In the genomic region with DNA sequence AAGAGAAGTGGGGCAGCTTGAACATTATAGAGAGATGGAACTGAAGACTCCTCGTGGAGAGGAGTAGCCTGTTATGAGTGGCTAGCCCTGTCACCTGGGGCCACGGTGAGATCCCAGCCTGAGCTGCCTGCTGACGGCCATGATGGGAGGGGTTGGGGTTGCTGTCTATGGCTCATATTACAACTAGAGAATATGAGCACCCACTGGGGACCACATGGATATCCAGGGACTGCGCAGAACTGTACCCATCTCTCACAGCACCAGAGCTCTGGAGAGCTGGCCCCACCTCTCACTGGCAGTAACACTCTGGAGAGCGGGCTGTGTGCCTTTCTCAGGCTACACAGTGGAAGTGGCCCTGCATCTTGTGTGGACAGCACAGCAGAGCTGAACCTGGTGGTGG, we compare ENCODE assay signal across 24 mouse cellular contexts.
"Had no signal": no experiment of that assay in that cellular context is flagged by ENCODE, and none has a peak within 500 bp of the region (broad histone marks: within the 10 kb centered on the region; RNA-seq: fewer than 3 reads in every experiment).

No protein-coding gene starts in this region.

- H3K9me3 ChIP-seq: limb, embryonic 10.5 days; limb, embryonic 13.5 days; liver, embryonic 12.5 days; liver, embryonic 15.5 days; lung, embryonic 15.5 days; megakaryocyte, embryonic 14.5 days; neural tube, embryonic 13.5 days; stomach, embryonic 15.5 days had no signal

- H3K27ac ChIP-seq: kidney, postnatal 0 days; layer of hippocampus, adult 2 months; limb, embryonic 10.5 days; limb, embryonic 13.5 days; liver, embryonic 12.5 days; liver, embryonic 15.5 days; lung, embryonic 15.5 days; neural tube, embryonic 13.5 days; stomach, embryonic 15.5 days had no signal

- H3K27me3 ChIP-seq: limb, embryonic 13.5 days; liver, embryonic 12.5 days; liver, embryonic 15.5 days; lung, embryonic 15.5 days; megakaryocyte, embryonic 14.5 days; neural tube, embryonic 13.5 days; stomach, embryonic 15.5 days had no signal

- H3K9ac ChIP-seq: limb, embryonic 13.5 days; liver, embryonic 12.5 days; liver, embryonic 15.5 days; lung, embryonic 15.5 days; neural tube, embryonic 13.5 days; stomach, embryonic 15.5 days had no signal

- H3K36me3 ChIP-seq: liver, embryonic 15.5 days; lung, embryonic 15.5 days had no signal

- DNase-seq: kidney, postnatal 25 days; layer of hippocampus, adult 9-11 months; liver; lung, adult 18-20 months; lung, postnatal 10 days; lung, postnatal 36 days; midbrain, embryonic 14.5 days; retina, postnatal 1 day; right cerebral cortex, postnatal 25 days; spleen, adult 18-20 months; thymus, adult 2 months; thymus, postnatal 14 days; thymus, postnatal 4 days had no signal

- H3K4me1 ChIP-seq: lung, embryonic 15.5 days; stomach, embryonic 15.5 days had no signal

- H3K4me3 ChIP-seq: layer of hippocampus, adult 2 months; limb, embryonic 10.5 days; limb, embryonic 13.5 days; liver, embryonic 12.5 days; liver, embryonic 15.5 days; lung, embryonic 15.5 days; megakaryocyte, embryonic 14.5 days; neural tube, embryonic 13.5 days; stomach, embryonic 15.5 days had no signal

- H3K4me2 ChIP-seq: limb, embryonic 13.5 days; liver, embryonic 12.5 days; liver, embryonic 15.5 days; lung, embryonic 15.5 days; midbrain, embryonic 11.5 days; neural tube, embryonic 13.5 days; stomach, embryonic 15.5 days had no signal

- ATAC-seq: liver, embryonic 12.5 days had no signal
